Comparison of ENCODE assay signal across 8 mouse cellular contexts in the genomic region with DNA sequence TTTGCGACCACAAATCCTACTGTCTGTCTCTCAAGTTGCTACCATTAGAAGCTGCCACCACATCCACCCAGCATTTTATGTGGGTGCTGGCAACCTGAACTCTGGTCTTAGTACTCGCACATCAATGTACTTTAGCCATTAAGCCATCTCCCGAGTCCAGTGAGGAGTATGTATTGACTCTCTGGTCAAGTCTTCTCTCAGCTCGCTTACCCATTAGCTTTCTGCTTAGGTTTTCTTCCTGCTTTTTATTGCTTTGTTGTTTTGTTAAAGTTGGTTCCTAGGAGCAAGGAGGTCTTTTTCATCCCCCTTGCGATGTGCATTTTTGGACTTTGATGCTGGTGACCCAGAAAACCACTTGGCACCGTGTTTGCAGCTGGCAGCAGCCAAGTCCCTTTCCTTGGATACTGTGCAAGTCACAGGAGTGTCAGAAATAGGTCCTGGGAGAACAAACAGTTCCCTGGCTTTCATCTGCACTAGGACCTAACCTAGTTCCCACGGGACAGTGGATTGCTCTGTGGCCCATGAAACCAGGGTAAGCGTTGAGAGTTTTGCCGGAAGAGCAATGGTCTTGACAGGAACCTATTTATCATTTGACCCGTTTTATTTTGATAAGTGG. TPM values are rescaled to one million over a fixed set of nuclear protein-coding genes. Genes with fewer than 3 reads are reported as not detected.
A peak's percentile ranks its signal among the peaks of the same experiment; 100 is the strongest.
DNase-seq lines count a peak whose midpoint lies in the region; ATAC-seq and TF ChIP-seq lines count a peak whose summit lies in the region.

No protein-coding gene starts in this region.

- ATAC-seq in hindbrain, postnatal 0 days: peak; percentile 91
- ATAC-seq in hindbrain, embryonic 14.5 days (ENCODE audit: low FRiP score): no peak

- WGBS in hindbrain, postnatal 0 days: 57% methylated on average over 10 of the region's 10 CpGs
- 78% methylated on average over 10 of the region's 10 CpGs for WGBS in hindbrain, embryonic 14.5 days

- peaks cover 18% of the 10 kb centered on the region for H3K36me3 ChIP-seq in hindbrain, postnatal 0 days (ENCODE audit: insufficient read depth, low read length)
- H3K36me3 ChIP-seq in hindbrain, embryonic 14.5 days (replicated peaks; ENCODE audit: control insufficient read depth, insufficient read depth): peaks cover 44% of the 10 kb centered on the region

- DNase-seq in hindbrain, postnatal 0 days (ENCODE audit: low spot score): peak; percentile 81
- no peak for DNase-seq in hindbrain, embryonic 14.5 days (ENCODE audit: low spot score)
- DNase-seq in testis, postnatal 14 days (ENCODE audit: low spot score): peak; percentile 19
- DNase-seq in testis, postnatal 10 days (ENCODE audit: low spot score): no peak
- peak; percentile 49 for DNase-seq in heart, postnatal 4 days
- no peak for DNase-seq in natural killer cell, adult 2 months (ENCODE audit: low spot score in 2 of 2)
- DNase-seq in B cell, adult 2 months: no peak
- no peak for DNase-seq in thymus, postnatal 10 days (ENCODE audit: low spot score in 2 of 2)

- no peaks in the 10 kb centered on the region for H3K9me3 ChIP-seq in hindbrain, postnatal 0 days (ENCODE audit: low read length)
- no peaks in the 10 kb centered on the region for H3K9me3 ChIP-seq in hindbrain, embryonic 14.5 days (ENCODE audit: control insufficient read depth, low read length)

- no peak overlapping the region for H3K4me3 ChIP-seq in hindbrain, postnatal 0 days (ENCODE audit: low read length)
- no peak overlapping the region for H3K4me3 ChIP-seq in hindbrain, embryonic 14.5 days (replicated peaks; ENCODE audit: low read length)

- TF ChIP-seq CTCF in hindbrain, postnatal 0 days (IDR thresholded peaks at IDR 0.05; ENCODE audit: low read depth): no peak

- H3K4me2 ChIP-seq in hindbrain, postnatal 0 days (ENCODE audit: low read depth, low read length): no peak overlapping the region
- no peak overlapping the region for H3K4me2 ChIP-seq in hindbrain, embryonic 14.5 days (replicated peaks)

- no peak overlapping the region for H3K9ac ChIP-seq in hindbrain, postnatal 0 days (replicated peaks; ENCODE audit: low read length)
- H3K9ac ChIP-seq in hindbrain, embryonic 14.5 days: no peak overlapping the region

- peak overlapping the region; percentile 71 for H3K27ac ChIP-seq in hindbrain, postnatal 0 days
- no peak overlapping the region for H3K27ac ChIP-seq in hindbrain, embryonic 14.5 days

- no peaks in the 10 kb centered on the region for H3K4me1 ChIP-seq in hindbrain, postnatal 0 days (ENCODE audit: insufficient read depth, low read length)
- H3K4me1 ChIP-seq in hindbrain, embryonic 14.5 days (replicated peaks; ENCODE audit: control insufficient read depth, insufficient read depth, low read length): no peaks in the 10 kb centered on the region

- H3K27me3 ChIP-seq in hindbrain, postnatal 0 days (ENCODE audit: insufficient read depth, low read length): no peaks in the 10 kb centered on the region
- no peaks in the 10 kb centered on the region for H3K27me3 ChIP-seq in hindbrain, embryonic 14.5 days (ENCODE audit: control insufficient read depth, insufficient read depth, low read length)

RNA-seq across cellular contexts. Expression of gene Pygl, which starts 51.9 kb away (rescaled TPM):
- 9.0 and 10.9 TPM in 2 replicates for total RNA-seq in hindbrain, postnatal 0 days (2014; rRNA removed)
- polyA plus RNA-seq in hindbrain, postnatal 0 days (2015; fragmentation: Nextera tagmentation; extraction: Ambion mirVana): 8.3 and 8.4 TPM in 2 replicates
- 9.2 and 9.4 TPM in 2 replicates for polyA plus RNA-seq in hindbrain, embryonic 14.5 days (2014; fragmentation: Nextera tagmentation; extraction: Ambion mirVana)
- total RNA-seq in heart, postnatal 4 days (2021): 10 to 100 TPM; 13.9 to 15.9 TPM

Comparison
In these comparisons a context has a peak if more than half of its experiments do, and no peak if none do; other contexts are left out.
1. DNase-seq: peak in hindbrain, postnatal 0 days (single experiment), testis, postnatal 14 days (single experiment) and heart, postnatal 4 days (single experiment); none in hindbrain, embryonic 14.5 days (single experiment), testis, postnatal 10 days (single experiment), natural killer cell, adult 2 months (0 of 2), B cell, adult 2 months (0 of 2) and thymus, postnatal 10 days (0 of 2).